Mouse (Mus musculus): ENCODE results near the gene Olfr547. TPM values are rescaled to one million over a fixed set of nuclear protein-coding genes. Genes with fewer than 3 reads are reported as not detected.

The Olfr547 gene
- polyA plus RNA-seq, 1 experiment from 2014 or later, result not detected

DNA sequence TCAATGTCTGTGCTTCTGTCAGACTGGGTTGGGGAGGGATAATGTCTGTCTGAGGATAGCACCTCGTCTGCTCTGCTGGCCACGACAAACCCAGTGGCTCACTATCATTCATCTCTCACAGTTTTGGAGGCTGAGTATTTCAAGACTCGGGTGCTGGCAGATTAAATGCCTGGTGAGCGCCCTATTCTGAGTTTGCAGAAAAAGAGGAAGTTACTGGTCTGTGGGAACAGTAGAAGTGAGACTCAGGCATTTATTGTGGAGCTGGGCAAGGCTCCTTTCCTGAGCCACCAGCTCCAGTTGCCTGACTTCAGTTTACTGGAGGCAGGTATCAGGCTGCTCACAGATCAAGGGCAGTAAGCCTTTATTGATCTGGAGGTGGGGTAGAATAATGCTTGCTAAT, 20.4 kb upstream of the Olfr547 start:
- no peak overlapping the region for H3K27ac ChIP-seq
- peaks cover 8% of the 10 kb centered on the region; the same call in 1 of the 2 replicates for H3K4me1 ChIP-seq (replicated peaks)
- no peak overlapping the region for H3K4me3 ChIP-seq
- WGBS, result 72% methylated on average over 4 of the region's 4 CpGs
- H3K36me3 ChIP-seq, result no peaks in the 10 kb centered on the region
- no peak for DNase-seq (ENCODE audit: low spot score)
- no peaks in the 10 kb centered on the region for H3K9me3 ChIP-seq
- peaks cover 45% of the 10 kb centered on the region for H3K27me3 ChIP-seq (ENCODE audit: insufficient read depth, poor library complexity, severe bottlenecking)

GRCm38 (mm10) chr7:102516261-102517050, 18.1 kb upstream of the Olfr547 start:
- no peak for DNase-seq (ENCODE audit: low spot score)
- H3K36me3 ChIP-seq, result no peaks in the 10 kb centered on the region
- H3K27ac ChIP-seq, result no peak overlapping the region
- H3K9me3 ChIP-seq, result no peaks in the 10 kb centered on the region
- 80% methylated on average over 10 of the region's 10 CpGs for WGBS
- H3K27me3 ChIP-seq (ENCODE audit: insufficient read depth, poor library complexity, severe bottlenecking), result peaks cover 39% of the 10 kb centered on the region
- no peak overlapping the region for H3K4me3 ChIP-seq
- peaks cover 8% of the 10 kb centered on the region; the same call in 1 of the 2 replicates for H3K4me1 ChIP-seq (replicated peaks)

DNA sequence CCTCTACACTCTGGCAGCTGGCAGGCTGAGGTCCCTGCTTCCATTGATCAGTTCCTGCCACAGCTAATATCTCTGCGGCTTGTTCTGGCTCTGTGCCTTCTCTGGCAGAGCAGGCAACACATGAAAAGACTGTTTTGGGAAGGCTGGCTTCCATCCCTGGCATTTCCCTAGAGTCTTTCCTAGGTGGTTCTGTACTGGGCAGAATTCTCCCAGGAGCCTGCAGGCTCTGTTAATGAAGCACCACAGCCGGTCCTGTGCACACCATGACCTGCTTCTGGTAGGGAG, 17.6 kb upstream of the Olfr547 start:
- peaks cover 8% of the 10 kb centered on the region; the same call in 1 of the 2 replicates for H3K4me1 ChIP-seq (replicated peaks)

GRCm38 (mm10) chr7:102529052-102529451, 5.5 kb upstream of the Olfr547 start:
- no peak for DNase-seq (ENCODE audit: low spot score)
- Histone ChIP-seq H3K27ac (no peak overlapping the region), H3K36me3 (no peaks in the 10 kb centered on the region), H3K9me3 (no peaks in the 10 kb centered on the region), H3K27me3 (ENCODE audit: insufficient read depth, poor library complexity, severe bottlenecking) (no peaks in the 10 kb centered on the region), H3K4me3 (no peak overlapping the region), H3K4me1 (replicated peaks) (no peaks in the 10 kb centered on the region)
- 84% methylated on average over 1 of the region's 1 CpGs for WGBS

More for the DNA sequence above, 17.6 kb upstream of the Olfr547 start:
- DNase-seq (ENCODE audit: low spot score), result no peak
- no peaks in the 10 kb centered on the region for H3K36me3 ChIP-seq
- H3K27me3 ChIP-seq (ENCODE audit: insufficient read depth, poor library complexity, severe bottlenecking), result peaks cover 34% of the 10 kb centered on the region
- H3K9me3 ChIP-seq, result no peaks in the 10 kb centered on the region
- H3K4me3 ChIP-seq, result no peak overlapping the region
- H3K27ac ChIP-seq, result no peak overlapping the region
- 85% methylated on average over 2 of the region's 2 CpGs for WGBS

DNA sequence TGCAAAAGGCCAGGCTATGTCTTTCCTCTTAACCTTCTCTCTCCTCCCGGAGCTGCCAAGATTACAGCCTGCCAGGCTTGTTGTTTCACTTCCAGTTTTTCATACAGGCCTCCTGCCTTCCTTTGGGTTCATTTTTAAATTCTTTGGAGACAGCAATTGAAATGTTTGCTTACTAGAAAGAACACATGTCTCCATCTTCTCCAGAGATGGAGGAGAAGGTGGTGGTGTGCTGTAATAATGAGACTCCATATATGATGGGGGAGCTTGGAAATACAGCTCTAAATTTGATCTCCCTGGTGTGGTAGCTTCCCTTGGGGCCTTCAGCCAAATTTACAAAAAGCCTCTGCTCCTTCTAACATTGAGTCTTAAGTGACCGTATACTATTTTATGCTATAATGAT, 6.0 kb downstream of the Olfr547 start, which contains the start of gene Olfr548-ps1:
Gene Olfr548-ps1 (plus strand): TSS at position 301 of the 400 bp plus-strand sequence.
- no peak for DNase-seq (ENCODE audit: low spot score)
- no peak within 1 kb of the TSS for H3K27ac ChIP-seq
- H3K4me3 ChIP-seq, result no peak within 1 kb of the TSS
- H3K9me3 ChIP-seq, result no peaks in the 10 kb centered on the region
- WGBS, result 82% methylated on average over 2 of the region's 2 CpGs
- H3K36me3 ChIP-seq, result no peaks in the 10 kb centered on the region
- H3K4me1 ChIP-seq (replicated peaks), result no peaks in the 10 kb centered on the region
- no peaks in the 10 kb centered on the region for H3K27me3 ChIP-seq (ENCODE audit: insufficient read depth, poor library complexity, severe bottlenecking)

- 61% methylated on average over 3 of the region's 3 CpGs for WGBS
- H3K36me3 ChIP-seq, result no peaks in the 10 kb centered on the region
- no peak overlapping the region for H3K27ac ChIP-seq
- no peak for DNase-seq (ENCODE audit: low spot score)
- no peaks in the 10 kb centered on the region for H3K4me1 ChIP-seq (replicated peaks)
- no peak overlapping the region for H3K4me3 ChIP-seq
- H3K9me3 ChIP-seq, result no peaks in the 10 kb centered on the region
- H3K27me3 ChIP-seq (ENCODE audit: insufficient read depth, poor library complexity, severe bottlenecking), result no peaks in the 10 kb centered on the region
Observed at GRCm38 (mm10) chr7:102541251-102541650, 6.7 kb downstream of the Olfr547 start.

DNA sequence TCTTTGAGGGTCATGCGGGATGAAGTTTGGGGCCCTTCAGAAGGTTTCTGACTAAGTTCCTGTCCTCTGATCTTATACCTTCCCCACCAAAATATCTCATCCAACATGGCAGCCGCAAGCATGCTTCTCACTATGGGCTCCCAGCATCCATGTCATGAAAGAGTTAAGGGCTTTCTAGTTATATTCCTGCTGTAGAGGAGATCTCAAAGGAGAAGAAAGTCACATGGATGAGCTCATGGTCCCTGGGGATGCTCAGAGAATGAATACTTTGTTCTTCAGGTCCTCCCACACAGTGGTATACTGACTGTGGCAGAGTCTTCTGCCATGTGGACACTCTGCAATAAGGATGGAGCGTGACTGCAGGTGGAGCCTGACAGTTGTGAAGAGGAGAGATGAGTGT, 15.0 kb downstream of the Olfr547 start, which contains the start of gene Olfr549:
Gene Olfr549 (plus strand): TSS at position 301 of the 400 bp plus-strand sequence.
- H3K27me3 ChIP-seq (ENCODE audit: insufficient read depth, poor library complexity, severe bottlenecking), result no peaks in the 10 kb centered on the region
- H3K36me3 ChIP-seq, result no peaks in the 10 kb centered on the region
- WGBS, result 87% methylated on average over 3 of the region's 3 CpGs
- no peak within 1 kb of the TSS for H3K27ac ChIP-seq
- no peaks in the 10 kb centered on the region for H3K9me3 ChIP-seq
- no peaks in the 10 kb centered on the region for H3K4me1 ChIP-seq (replicated peaks)
- DNase-seq (ENCODE audit: low spot score), result no peak
- no peak within 1 kb of the TSS for H3K4me3 ChIP-seq

- Histone ChIP-seq H3K4me1 (replicated peaks) (no peaks in the 10 kb centered on the region), H3K36me3 (no peaks in the 10 kb centered on the region), H3K27ac (no peak overlapping the region), H3K4me3 (no peak overlapping the region), H3K9me3 (no peaks in the 10 kb centered on the region), H3K27me3 (ENCODE audit: insufficient read depth, poor library complexity, severe bottlenecking) (no peaks in the 10 kb centered on the region)
- WGBS, result 77% methylated on average over 3 of the region's 3 CpGs
- no peak for DNase-seq (ENCODE audit: low spot score)
Observed at GRCm38 (mm10) chr7:102553279-102553678, 18.7 kb downstream of the Olfr547 start.

GRCm38 (mm10) chr7:102564999-102565997, 30.7 kb downstream of the Olfr547 start, which contains the start of gene Trim21:
Trim21 (minus strand) TSS chr7:102565486.
- Histone ChIP-seq H3K36me3 (no peaks in the 10 kb centered on the region), H3K27ac (peak within 1 kb of the TSS; percentile 75), H3K9me3 (no peaks in the 10 kb centered on the region), H3K27me3 (ENCODE audit: insufficient read depth, poor library complexity, severe bottlenecking) (no peaks in the 10 kb centered on the region), H3K4me3 (peak within 1 kb of the TSS; percentile 55), H3K4me1 (replicated peaks) (peaks cover 13% of the 10 kb centered on the region)
- WGBS, result 22% methylated on average over 10 of the region's 10 CpGs
- peak; percentile 63 for DNase-seq (ENCODE audit: low spot score)

- 94% methylated on average over 4 of the region's 4 CpGs for WGBS
- H3K36me3 ChIP-seq, result no peaks in the 10 kb centered on the region
- no peaks in the 10 kb centered on the region for H3K9me3 ChIP-seq
- H3K4me3 ChIP-seq, result no peak overlapping the region
- H3K27me3 ChIP-seq (ENCODE audit: insufficient read depth, poor library complexity, severe bottlenecking), result no peaks in the 10 kb centered on the region
- no peak for DNase-seq (ENCODE audit: low spot score)
- H3K27ac ChIP-seq, result no peak overlapping the region
- peaks cover 13% of the 10 kb centered on the region for H3K4me1 ChIP-seq (replicated peaks)
Observed at GRCm38 (mm10) chr7:102566219-102566618, 31.7 kb downstream of the Olfr547 start.

- DNase-seq (ENCODE audit: low spot score), result no peak
- Histone ChIP-seq H3K4me3 (no peak within 1 kb of the TSS), H3K9me3 (no peaks in the 10 kb centered on the region), H3K27me3 (ENCODE audit: insufficient read depth, poor library complexity, severe bottlenecking) (no peaks in the 10 kb centered on the region), H3K36me3 (no peaks in the 10 kb centered on the region), H3K27ac (no peak within 1 kb of the TSS), H3K4me1 (replicated peaks) (peaks cover 5% of the 10 kb centered on the region)
- 93% methylated on average over 8 of the region's 8 CpGs for WGBS
Observed at GRCm38 (mm10) chr7:102571142-102571541, 36.6 kb downstream of the Olfr547 start, which contains the start of gene Olfr550. Olfr550 (plus strand) TSS chr7:102571442.

DNA sequence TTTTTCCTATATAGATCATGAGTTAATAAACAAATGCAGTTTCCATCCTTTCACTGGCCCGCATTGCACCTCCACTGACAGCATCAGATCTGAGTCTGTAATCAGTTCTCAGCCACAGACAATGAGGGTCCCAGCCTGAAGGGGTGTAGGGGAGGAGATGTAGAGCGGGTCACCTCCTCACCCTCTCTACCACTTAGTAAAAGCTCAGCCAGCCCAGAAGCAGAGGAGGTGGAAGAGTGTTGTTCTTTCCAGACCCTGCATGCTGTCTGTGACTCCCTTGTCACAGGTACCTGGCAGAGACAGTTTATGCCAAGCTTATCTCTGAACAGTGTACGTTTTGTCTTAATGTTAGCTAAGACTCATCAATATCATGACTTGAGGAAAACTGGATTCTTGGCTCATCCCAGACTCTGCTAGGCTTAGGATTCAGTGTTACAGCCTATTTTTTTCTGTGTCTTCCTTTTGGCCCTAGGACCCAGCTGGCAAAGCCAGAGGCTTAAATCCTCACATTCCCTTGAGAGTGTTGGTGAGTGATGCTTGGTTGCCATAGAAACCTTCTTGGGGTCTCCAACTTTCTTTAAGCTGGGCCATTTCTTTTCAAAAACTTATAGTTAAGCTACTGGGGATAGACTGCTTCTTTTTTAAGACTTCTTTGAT, 38.8 kb downstream of the Olfr547 start:
- WGBS, result 74% methylated on average over 3 of the region's 3 CpGs
- no peak overlapping the region for H3K27ac ChIP-seq
- H3K4me1 ChIP-seq (replicated peaks), result peaks cover 5% of the 10 kb centered on the region
- H3K36me3 ChIP-seq, result no peaks in the 10 kb centered on the region
- no peaks in the 10 kb centered on the region for H3K27me3 ChIP-seq (ENCODE audit: insufficient read depth, poor library complexity, severe bottlenecking)
- no peaks in the 10 kb centered on the region for H3K9me3 ChIP-seq
- DNase-seq (ENCODE audit: low spot score), result no peak
- no peak overlapping the region for H3K4me3 ChIP-seq

All from hindbrain, embryonic 10.5 days (tissue).